Mouse (Mus musculus): ENCODE results near the gene Ddx42. TPM values are rescaled to one million over a fixed set of nuclear protein-coding genes. Genes with fewer than 3 reads are reported as not detected.
A peak's percentile ranks its signal among the peaks of the same experiment; 100 is the strongest.
"Not testable (repeated sequence)": the region's sequence is repeated elsewhere in the genome, so short reads cannot be mapped to it uniquely, and the experiment has no call there.

The Ddx42 gene
- polyA plus RNA-seq, 1 experiment from 2014 or later: 70.3 TPM

DNA sequence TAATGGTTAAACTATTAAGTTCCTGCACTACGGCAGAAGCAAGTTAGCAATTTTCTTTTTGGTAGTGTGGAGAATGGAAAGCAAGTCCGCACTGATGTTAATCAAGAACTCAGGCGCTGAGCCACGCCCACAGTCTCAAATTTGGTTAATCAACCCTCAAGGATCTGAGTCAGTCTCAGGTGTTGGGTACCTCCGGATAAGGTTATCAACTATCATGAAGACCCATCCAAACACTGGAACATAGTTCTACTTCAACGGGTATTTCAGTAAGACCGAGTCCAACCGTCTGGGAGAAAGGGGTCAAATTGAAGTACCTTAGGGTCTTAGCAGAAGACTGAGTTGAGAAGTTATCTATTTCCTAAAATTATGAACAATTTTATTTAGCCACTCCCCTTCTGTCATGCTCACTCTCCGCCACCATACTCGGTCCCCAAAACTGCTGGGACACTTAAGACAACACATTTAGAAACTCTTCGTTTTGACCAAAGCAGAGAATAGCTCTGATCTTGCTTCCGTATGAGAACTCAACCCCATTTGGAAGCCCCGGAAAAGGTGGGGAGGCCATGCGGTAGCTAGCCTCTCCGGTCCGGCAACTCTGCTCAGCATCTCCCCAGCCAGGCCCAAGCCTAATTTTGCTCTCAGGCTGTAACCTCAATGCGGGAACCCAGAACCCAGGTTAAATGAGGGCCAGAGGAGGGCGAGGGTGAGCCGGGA lies 23.9 kb upstream of the Ddx42 start:
- Histone ChIP-seq H3K4me1 (peaks cover 10% of the 10 kb centered on the region), H3K9me3 (no peaks in the 10 kb centered on the region), H3K36me3 (peaks cover 15% of the 10 kb centered on the region), H3K4me3 (peak overlapping the region; percentile 82), H3K27ac (peak overlapping the region; percentile 88), H3K27me3 (ENCODE audit: insufficient read depth, poor library complexity, severe bottlenecking) (no peaks in the 10 kb centered on the region)
- DNase-seq (ENCODE audit: low spot score): no peak
- 11% methylated on average over 19 of the region's 19 CpGs for WGBS

DNA sequence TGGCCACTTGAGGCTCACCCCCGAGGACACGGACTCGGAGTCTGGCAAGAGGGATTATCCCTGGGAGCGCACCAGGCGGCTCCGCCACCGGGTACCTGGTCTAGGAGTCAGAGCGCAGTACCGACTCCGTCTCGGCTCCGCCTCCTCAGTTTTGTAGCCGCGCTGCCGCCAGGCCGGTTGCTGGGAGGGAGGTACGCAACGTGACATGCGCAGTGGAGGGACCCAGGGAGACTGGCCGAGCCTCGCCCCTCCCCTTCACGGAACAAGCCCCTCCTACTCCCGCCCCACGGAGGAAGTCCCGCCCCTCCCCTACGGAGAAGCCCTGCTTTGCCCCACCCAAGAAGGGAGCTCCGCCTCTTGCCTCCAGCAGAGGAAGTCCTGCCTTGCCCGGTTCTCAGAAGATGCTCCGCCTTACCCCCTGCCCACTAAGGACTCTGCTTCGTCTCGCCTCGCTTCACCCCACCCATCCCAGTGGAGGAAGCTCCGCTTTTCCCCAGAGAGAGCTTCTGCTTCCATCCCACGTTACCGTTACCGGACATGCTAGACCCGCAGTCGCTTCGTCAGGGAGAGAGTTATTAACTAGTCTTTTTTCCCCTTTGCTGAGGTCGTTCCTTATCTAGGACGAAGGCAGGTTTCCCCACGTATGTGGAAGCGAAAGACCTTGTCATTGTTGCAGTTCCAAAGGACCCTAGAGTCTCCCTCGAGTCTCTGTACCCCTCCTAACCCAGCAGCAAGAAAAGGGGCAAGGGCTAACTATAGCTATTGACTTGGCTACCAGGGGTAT lies 23.2 kb upstream of the Ddx42 start:
- under 1% methylated on average over 41 of the region's 44 CpGs for WGBS
- no peaks in the 10 kb centered on the region for H3K9me3 ChIP-seq
- H3K27me3 ChIP-seq (ENCODE audit: insufficient read depth, poor library complexity, severe bottlenecking): no peaks in the 10 kb centered on the region
- H3K36me3 ChIP-seq: peaks cover 22% of the 10 kb centered on the region
- H3K27ac ChIP-seq: peak overlapping the region; percentile 88
- peaks cover 10% of the 10 kb centered on the region for H3K4me1 ChIP-seq
- H3K4me3 ChIP-seq: peak overlapping the region; percentile 82
- DNase-seq (ENCODE audit: low spot score): peak; percentile 99

DNA sequence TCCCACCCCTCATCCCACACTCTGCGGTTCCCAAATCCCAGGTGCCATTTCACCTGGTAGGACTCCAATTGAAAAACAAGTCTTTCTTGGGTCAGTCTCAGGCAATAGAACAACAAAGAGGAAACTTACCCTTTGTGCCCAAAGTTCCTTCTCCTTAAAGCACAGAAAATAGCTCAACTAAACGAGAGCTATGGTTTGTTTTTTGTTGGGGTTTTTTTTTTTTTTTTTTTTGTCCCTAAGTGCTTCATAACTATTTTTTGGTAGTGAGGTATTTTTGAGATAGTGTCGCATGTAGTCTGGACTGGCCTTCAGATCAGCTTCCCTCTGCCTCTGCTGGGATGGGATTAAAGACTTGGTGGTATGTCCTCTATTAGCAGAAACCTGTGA lies 22.6 kb upstream of the Ddx42 start:
- DNase-seq (ENCODE audit: low spot score): no peak
- Histone ChIP-seq H3K4me3 (peak overlapping the region; percentile 82), H3K9me3 (no peaks in the 10 kb centered on the region), H3K27me3 (ENCODE audit: insufficient read depth, poor library complexity, severe bottlenecking) (no peaks in the 10 kb centered on the region), H3K27ac (peak overlapping the region; percentile 88), H3K4me1 (peaks cover 10% of the 10 kb centered on the region), H3K36me3 (peaks cover 25% of the 10 kb centered on the region)
- 39% methylated on average over 3 of the region's 3 CpGs for WGBS

DNA sequence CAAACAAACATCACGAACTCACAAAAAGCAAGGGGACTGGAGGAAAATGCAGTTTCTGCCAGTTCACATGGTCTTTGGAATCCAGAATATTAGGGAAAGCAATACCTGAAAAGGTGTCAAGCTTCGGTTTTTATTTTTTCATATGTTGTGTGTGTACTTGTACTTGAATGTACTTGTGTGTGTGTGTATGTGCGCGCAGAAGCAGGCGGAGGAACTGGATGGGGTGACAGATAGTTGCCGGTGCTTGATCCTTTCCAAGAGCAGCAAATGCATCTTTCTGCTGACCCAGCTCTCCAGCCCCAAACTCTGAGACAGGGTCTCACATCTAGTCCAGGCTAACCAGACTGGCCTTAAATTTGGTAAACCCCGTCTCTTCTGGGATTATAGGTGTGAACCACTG lies 21.8 kb upstream of the Ddx42 start:
- H3K4me1 ChIP-seq: peaks cover 10% of the 10 kb centered on the region
- peak; percentile 60 for DNase-seq (ENCODE audit: low spot score)
- no peak overlapping the region for H3K4me3 ChIP-seq
- 89% methylated on average over 7 of the region's 7 CpGs for WGBS
- H3K27me3 ChIP-seq (ENCODE audit: insufficient read depth, poor library complexity, severe bottlenecking): no peaks in the 10 kb centered on the region
- H3K27ac ChIP-seq: no peak overlapping the region
- no peaks in the 10 kb centered on the region for H3K9me3 ChIP-seq
- H3K36me3 ChIP-seq: peaks cover 25% of the 10 kb centered on the region

DNA sequence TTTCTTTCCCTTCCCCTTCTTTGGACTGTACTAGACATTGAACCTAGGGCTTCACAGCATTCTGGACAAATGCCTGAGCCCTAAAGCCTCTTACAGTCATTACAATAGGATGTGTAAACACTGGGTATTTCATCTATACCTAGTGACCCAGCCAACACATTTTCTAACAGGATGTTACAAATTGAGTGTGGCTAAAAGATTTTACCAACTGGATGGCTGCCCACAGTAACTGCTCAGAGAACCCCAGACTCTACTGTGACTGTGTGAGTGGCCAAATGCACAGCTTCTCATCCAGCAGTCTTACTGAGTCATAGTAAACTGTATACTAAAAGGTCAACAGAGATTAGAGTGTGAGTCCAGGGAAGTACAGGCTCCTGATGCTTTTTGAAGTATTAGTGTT lies 21.4 kb upstream of the Ddx42 start:
- H3K4me1 ChIP-seq: peaks cover 10% of the 10 kb centered on the region
- no peaks in the 10 kb centered on the region for H3K9me3 ChIP-seq
- no peak overlapping the region for H3K4me3 ChIP-seq
- peaks cover 29% of the 10 kb centered on the region for H3K36me3 ChIP-seq
- no peak for DNase-seq (ENCODE audit: low spot score)
- no peak overlapping the region for H3K27ac ChIP-seq
- no peaks in the 10 kb centered on the region for H3K27me3 ChIP-seq (ENCODE audit: insufficient read depth, poor library complexity, severe bottlenecking)

DNA sequence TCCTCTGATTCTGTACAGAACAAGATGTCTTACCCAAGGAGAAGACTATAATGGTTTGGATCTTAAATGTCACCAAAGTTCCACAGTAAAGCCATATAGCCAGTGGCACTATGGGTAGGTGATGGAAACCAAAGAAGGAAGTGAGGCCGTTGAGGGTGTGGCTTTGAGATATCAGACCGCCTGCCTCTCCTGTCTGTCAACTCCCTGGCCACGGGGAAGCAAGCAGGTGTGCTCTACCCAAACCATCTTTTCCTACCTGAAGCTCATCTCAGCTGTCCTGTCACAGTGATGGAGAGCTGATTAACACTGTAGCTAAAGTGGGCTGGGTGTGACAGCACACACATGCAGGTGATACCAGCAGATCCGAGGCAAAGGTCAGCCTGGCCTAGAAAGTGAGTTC lies 18.4 kb upstream of the Ddx42 start:
- Histone ChIP-seq H3K27me3 (ENCODE audit: insufficient read depth, poor library complexity, severe bottlenecking) (no peaks in the 10 kb centered on the region), H3K4me1 (0 out of 2 replicates have a peak, but pooled peaks cover 4% of the 10 kb centered on the region), H3K27ac (no peak overlapping the region), H3K4me3 (no peak overlapping the region), H3K9me3 (no peaks in the 10 kb centered on the region), H3K36me3 (peaks cover 56% of the 10 kb centered on the region)
- 82% methylated on average over 4 of the region's 4 CpGs for WGBS
- DNase-seq (ENCODE audit: low spot score): no peak

DNA sequence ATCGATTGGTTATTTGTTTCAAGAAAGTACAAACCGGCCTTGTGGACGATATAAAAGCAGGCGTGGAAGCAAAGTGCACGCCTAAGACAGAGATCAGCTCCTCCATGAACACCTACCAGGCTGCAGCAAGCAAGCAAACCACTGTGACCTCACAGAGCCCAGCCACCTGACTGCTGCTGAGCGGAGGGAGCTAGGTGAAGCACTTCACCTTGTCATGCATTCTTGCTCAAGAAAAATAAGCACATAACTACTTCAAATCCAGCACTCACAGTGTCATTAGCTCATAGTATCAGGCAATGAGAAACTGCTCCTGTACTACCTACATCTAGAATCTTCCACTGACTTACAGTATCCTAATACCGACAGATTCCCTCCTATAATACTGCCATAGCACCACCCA lies 16.7 kb upstream of the Ddx42 start:
- not testable (repeated sequence) for H3K4me1 ChIP-seq; H3K27me3 ChIP-seq (ENCODE audit: insufficient read depth, poor library complexity, severe bottlenecking); H3K4me3 ChIP-seq; H3K27ac ChIP-seq; DNase-seq (ENCODE audit: low spot score); H3K9me3 ChIP-seq
- peaks cover 73% of the 10 kb centered on the region for H3K36me3 ChIP-seq
- 93% methylated on average over 7 of the region's 7 CpGs for WGBS

DNA sequence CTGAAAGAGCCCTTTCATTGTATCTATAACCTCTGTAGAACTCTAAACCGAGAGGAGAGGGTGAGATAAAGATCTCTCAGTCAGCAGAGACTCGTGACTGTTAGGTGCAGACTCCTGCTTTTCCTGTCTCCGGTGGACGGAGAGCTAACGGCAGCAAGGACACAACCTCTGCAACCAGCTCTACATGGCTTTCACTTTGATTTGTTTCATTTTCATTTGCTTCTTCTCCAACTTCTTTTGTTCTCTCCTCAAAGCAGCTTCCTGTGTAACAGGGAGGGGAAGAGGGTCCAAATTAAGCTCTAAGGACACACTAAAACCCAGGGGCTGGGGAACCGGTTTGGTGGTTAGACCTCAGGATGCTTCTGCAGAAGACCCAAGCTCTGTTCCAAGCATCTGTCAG lies 16.0 kb upstream of the Ddx42 start:
- Histone ChIP-seq H3K27me3 (ENCODE audit: insufficient read depth, poor library complexity, severe bottlenecking) (no peaks in the 10 kb centered on the region), H3K4me3 (no peak overlapping the region), H3K4me1 (no peaks in the 10 kb centered on the region), H3K9me3 (no peaks in the 10 kb centered on the region), H3K36me3 (peaks cover 80% of the 10 kb centered on the region), H3K27ac (no peak overlapping the region)
- DNase-seq (ENCODE audit: low spot score): no peak
- 72% methylated on average over 6 of the region's 6 CpGs for WGBS

DNA sequence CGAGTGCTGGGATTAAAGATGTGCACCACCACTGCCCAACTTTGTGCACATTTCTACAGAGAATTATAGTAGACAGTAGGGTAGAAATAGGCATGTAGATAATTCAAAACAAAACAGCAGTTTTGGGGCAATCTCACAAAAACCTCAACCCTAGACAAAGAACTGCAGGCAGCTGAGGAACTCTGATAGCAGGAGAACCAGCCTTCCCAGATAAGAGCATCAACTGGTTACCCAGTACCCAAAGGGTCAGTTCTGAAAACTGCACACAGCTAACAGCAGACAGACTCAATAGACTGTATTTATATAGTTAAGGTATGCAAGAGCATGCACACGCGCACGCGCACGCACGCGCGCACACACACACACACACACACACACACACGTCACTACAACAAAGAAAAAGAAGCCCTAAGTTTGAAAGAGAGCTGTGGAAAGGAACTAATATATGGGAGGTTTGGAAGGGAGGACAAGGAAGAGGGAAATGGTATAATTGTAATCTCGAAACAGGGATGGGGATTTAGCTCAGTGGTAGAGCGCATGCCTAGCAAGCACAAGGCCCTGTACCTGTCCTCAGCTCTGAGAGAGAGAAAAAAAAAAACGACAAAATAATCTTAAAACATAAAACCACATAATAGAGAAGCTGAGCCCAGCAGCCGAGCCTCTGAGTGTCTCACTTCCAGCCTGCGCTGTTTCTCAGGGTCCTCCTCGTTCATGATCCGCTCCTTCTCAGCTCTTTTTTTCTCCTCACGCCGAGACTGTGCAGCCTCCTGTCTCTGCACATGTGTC lies 15.2 kb upstream of the Ddx42 start:
- H3K27me3 ChIP-seq (ENCODE audit: insufficient read depth, poor library complexity, severe bottlenecking): no peaks in the 10 kb centered on the region
- peaks cover 80% of the 10 kb centered on the region for H3K36me3 ChIP-seq
- H3K4me1 ChIP-seq: no peaks in the 10 kb centered on the region
- no peak for DNase-seq (ENCODE audit: low spot score)
- H3K27ac ChIP-seq: no peak overlapping the region
- H3K4me3 ChIP-seq: no peak overlapping the region
- H3K9me3 ChIP-seq: no peaks in the 10 kb centered on the region
- 91% methylated on average over 19 of the region's 19 CpGs for WGBS

DNA sequence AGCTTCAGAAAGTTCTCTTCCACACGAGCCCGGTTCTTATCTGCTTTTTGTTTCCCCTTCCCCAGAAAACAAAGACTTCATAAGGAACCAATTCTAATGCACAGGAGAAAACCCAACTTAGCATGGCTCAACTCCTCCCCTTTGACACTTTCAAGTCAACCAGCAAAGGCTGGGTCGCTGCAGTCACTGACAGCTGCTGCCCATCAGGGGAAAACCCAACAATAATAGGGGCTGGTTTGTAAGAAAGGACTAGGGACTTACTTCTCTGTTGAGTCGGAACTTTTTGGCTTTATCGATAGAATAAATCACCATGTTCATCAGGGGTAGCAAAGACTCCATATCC lies 14.6 kb upstream of the Ddx42 start, which contains the start of gene Strada:
Strada (minus strand) TSS at position 46 of the 343 bp plus-strand sequence.
- no peak within 1 kb of the TSS for H3K4me3 ChIP-seq
- no peak within 1 kb of the TSS for H3K27ac ChIP-seq
- H3K36me3 ChIP-seq: peaks cover 80% of the 10 kb centered on the region
- WGBS: 76% methylated on average over 5 of the region's 5 CpGs
- H3K9me3 ChIP-seq: no peaks in the 10 kb centered on the region
- H3K27me3 ChIP-seq (ENCODE audit: insufficient read depth, poor library complexity, severe bottlenecking): no peaks in the 10 kb centered on the region
- no peaks in the 10 kb centered on the region for H3K4me1 ChIP-seq
- DNase-seq (ENCODE audit: low spot score): no peak

DNA sequence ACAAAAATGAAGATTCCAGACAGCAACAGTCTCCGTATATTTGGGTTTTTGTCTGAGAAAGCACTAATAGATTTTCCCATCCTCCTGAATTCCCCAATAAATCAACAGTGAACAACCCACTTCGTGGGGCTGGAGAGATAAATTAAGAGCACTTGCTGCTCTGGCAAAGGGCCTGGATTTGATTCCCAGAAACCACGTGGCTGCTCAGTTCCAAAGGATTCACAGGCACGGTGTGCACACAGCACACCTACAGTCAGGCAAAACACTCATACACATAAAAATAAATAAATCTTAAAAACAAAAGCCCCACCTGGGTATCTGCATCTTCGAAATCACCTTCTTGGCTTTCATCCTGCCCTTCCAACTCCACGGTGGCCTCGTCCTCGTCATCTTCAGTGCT lies 4.0 kb upstream of the Ddx42 start:
- Histone ChIP-seq H3K27ac (no peak overlapping the region), H3K4me3 (no peak overlapping the region), H3K36me3 (peaks cover 52% of the 10 kb centered on the region), H3K4me1 (peaks cover 11% of the 10 kb centered on the region; the same call in 1 of the 2 replicates), H3K9me3 (no peaks in the 10 kb centered on the region), H3K27me3 (ENCODE audit: insufficient read depth, poor library complexity, severe bottlenecking) (no peaks in the 10 kb centered on the region)
- DNase-seq (ENCODE audit: low spot score): no peak
- 92% methylated on average over 8 of the region's 8 CpGs for WGBS

DNA sequence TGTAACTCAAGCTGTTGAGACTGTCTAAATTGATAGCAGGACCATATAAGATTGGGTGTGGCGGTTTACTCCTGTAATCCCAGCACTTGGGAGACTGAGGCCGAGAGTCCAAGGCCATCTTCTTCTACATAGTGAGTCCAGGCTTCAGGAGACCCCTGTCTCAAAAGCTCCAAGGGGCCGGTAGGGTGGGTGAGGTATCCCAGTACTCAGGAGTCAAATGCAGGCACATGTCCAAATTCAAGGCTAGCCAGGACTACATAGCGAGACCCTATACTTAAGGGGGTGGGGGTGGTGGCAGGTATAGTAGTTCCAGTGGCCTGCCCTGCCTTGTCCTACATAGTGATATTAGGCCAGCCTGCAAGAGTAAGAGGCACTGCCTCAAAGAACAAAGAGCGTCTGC lies 1.9 kb upstream of the Ddx42 start:
- no peak for DNase-seq (ENCODE audit: low spot score)
- 0 out of 2 replicates have a peak overlapping the region, but pooled peaks have one; percentile 97 for H3K27ac ChIP-seq
- no peaks in the 10 kb centered on the region for H3K27me3 ChIP-seq (ENCODE audit: insufficient read depth, poor library complexity, severe bottlenecking)
- 87% methylated on average over 5 of the region's 5 CpGs for WGBS
- peaks cover 21% of the 10 kb centered on the region for H3K4me1 ChIP-seq
- peak overlapping the region; percentile 93 for H3K4me3 ChIP-seq
- peaks cover 32% of the 10 kb centered on the region for H3K36me3 ChIP-seq
- H3K9me3 ChIP-seq: no peaks in the 10 kb centered on the region

DNA sequence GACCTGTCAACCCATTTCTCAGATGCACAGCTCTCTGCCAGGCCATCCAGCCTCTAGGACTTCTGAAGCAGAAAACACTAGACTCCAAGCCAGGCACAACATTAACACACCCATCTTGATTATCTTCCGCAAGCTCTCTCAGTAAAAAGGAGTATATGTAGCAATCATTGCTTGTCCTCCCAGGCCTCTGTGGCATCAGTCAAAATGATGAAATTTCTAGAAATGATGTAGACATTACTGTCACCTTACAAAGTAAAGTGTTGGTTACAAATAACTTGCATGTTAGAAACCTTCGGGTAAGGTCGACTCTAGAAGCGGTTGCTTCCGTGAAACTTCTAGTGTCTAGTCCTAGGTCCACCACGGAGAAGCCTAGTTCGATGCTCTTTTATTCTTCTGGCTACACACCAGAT lies 1.3 kb upstream of the Ddx42 start:
- DNase-seq (ENCODE audit: low spot score): no peak
- H3K4me3 ChIP-seq: peak overlapping the region; percentile 93
- no peaks in the 10 kb centered on the region for H3K9me3 ChIP-seq
- peaks cover 21% of the 10 kb centered on the region for H3K4me1 ChIP-seq
- peak overlapping the region; percentile 97 for H3K27ac ChIP-seq
- peaks cover 26% of the 10 kb centered on the region for H3K36me3 ChIP-seq
- H3K27me3 ChIP-seq (ENCODE audit: insufficient read depth, poor library complexity, severe bottlenecking): no peaks in the 10 kb centered on the region
- WGBS: 26% methylated on average over 7 of the region's 7 CpGs
